Mouse (Mus musculus) liver, embryonic 16.5 days (tissue): ENCODE measurements around the gene Med8. TPM values are rescaled to one million over a fixed set of nuclear protein-coding genes. Genes with fewer than 3 reads are reported as not detected.

Experiments
- ATAC-seq: fragments of 200-750 bp; cut with Nextera tagmentation; 2 replicates; pipeline ENCODE4 v1.8.0; 2017; ENCODE audit warnings: low read depth, mild to moderate bottlenecking, moderate number of reproducible peaks, moderate library complexity
- H3K27ac ChIP-seq: fragments of 300-500 bp; sonication (generic); 2 replicates; pipeline ENCODE4 v1.5.1; 2014; ENCODE audit warnings: mild to moderate bottlenecking, low read length
- H3K27me3 ChIP-seq: fragments of 300-500 bp; sonication (generic); 2 replicates; pipeline ENCODE4 v1.6.1; 2014; ENCODE audit warnings: low read depth, low read length, mixed read lengths; ENCODE audit not compliant: control insufficient read depth, insufficient read depth
- H3K36me3 ChIP-seq: fragments of 300-500 bp; sonication (generic); 2 replicates; pipeline ENCODE4 v1.6.1; 2014; ENCODE audit warnings: mild to moderate bottlenecking; ENCODE audit not compliant: control insufficient read depth, insufficient read depth
- H3K4me1 ChIP-seq: fragments of 300-500 bp; sonication (generic); 2 replicates; pipeline ENCODE4 v1.6.1; 2014; ENCODE audit warnings: low read depth, low read length, mixed read lengths; ENCODE audit not compliant: control insufficient read depth
- H3K4me2 ChIP-seq: fragments of 300-500 bp; sonication (generic); 2 replicates; pipeline ENCODE4 v1.6.1; 2014; ENCODE audit warnings: low read depth, low read length, mixed read lengths
- H3K4me3 ChIP-seq: fragments of 300-500 bp; sonication (generic); 2 replicates; pipeline ENCODE4 v1.5.1; 2014; ENCODE audit warnings: low read depth, mild to moderate bottlenecking, low read length
- H3K9ac ChIP-seq: fragments of 300-500 bp; sonication (generic); 2 replicates; pipeline ENCODE4 v1.6.1; 2014; ENCODE audit warnings: low read depth, low read length
- H3K9me3 ChIP-seq: fragments of 300-500 bp; sonication (generic); replicated peaks from 2 replicates; pipeline ENCODE4 v1.6.1; 2016; ENCODE audit warnings: low read length; ENCODE audit not compliant: control insufficient read depth
- WGBS: fragments of 180-500 bp; shearing (Covaris S2); extraction: QIAGEN DNeasy Blood & Tissue Kit; methylation state at CpG from one replicate; pipeline ENCODE4 v1.1.7; 2014; ENCODE audit not compliant: insufficient replicate concordance; 5-methylcytosine and 5-hydroxymethylcytosine counted together
- polyA plus RNA-seq: library from polyadenylated mRNA; unstranded; fragments of >200 nt; fragmentation: Nextera tagmentation; extraction: Ambion mirVana; gene quantifications from 2 replicates; pipeline ENCODE4 v1.2.1, GENCODE M21; 2015

Med8 gene
- polyA plus RNA-seq, result 60.9 and 64.3 TPM in 2 replicates

DNA sequence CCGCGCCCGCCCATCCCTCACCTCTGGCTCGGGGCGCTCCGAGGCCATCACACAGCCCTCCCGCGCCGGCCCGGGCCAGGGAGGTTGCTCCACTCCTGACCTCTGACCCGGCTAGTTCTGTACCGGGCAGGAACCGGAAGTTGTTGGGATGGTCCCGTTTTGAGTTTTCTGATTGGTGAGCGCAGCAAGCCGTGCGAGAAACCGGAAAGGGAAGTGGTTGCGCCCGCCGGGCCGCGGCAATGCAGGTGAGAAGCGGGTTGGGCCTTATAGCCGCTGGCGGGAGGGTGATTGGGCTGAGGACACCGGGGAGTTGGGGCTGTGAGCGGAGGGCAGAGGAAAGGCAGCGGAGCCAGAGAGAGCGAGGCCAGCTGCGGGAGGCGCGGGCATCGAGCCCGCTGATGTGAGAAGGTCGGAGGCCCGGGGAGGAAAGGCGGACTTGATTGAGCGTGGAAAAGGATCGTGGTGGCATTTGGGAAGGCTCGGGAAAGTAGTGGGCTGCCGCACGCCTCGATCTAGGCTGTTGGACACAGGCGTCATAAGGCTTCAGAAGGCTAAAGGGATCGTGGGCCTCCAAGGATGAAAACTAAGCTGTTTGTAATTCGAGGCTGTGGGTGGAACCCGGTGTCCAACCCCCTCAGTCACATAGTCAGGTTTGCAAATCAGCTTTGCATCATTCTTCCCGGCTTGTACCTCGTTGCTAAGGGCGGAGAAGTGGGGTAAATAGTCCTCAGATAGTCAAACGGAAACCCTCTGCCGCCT is at the start of gene Med8, which contains the start of gene Szt2:
Gene Med8, plus strand, starts transcription at position 196 of the 759 bp plus-strand sequence.
Gene Szt2, minus strand, starts transcription at position 132 of the 759 bp plus-strand sequence.
- peak; percentile 99 for ATAC-seq
- WGBS, result 1% methylated on average over 53 of the region's 53 CpGs
- Histone ChIP-seq H3K4me1 (peaks cover 27% of the 10 kb centered on the region), H3K9ac (peak within 1 kb of the TSS; percentile 96), H3K27ac (peak within 1 kb of the TSS; percentile 83), H3K4me2 (peak within 1 kb of the TSS; percentile 78), H3K9me3 (no peaks in the 10 kb centered on the region), H3K36me3 (peaks cover 26% of the 10 kb centered on the region), H3K4me3 (peak within 1 kb of the TSS; percentile 98), H3K27me3 (no peaks in the 10 kb centered on the region)

DNA sequence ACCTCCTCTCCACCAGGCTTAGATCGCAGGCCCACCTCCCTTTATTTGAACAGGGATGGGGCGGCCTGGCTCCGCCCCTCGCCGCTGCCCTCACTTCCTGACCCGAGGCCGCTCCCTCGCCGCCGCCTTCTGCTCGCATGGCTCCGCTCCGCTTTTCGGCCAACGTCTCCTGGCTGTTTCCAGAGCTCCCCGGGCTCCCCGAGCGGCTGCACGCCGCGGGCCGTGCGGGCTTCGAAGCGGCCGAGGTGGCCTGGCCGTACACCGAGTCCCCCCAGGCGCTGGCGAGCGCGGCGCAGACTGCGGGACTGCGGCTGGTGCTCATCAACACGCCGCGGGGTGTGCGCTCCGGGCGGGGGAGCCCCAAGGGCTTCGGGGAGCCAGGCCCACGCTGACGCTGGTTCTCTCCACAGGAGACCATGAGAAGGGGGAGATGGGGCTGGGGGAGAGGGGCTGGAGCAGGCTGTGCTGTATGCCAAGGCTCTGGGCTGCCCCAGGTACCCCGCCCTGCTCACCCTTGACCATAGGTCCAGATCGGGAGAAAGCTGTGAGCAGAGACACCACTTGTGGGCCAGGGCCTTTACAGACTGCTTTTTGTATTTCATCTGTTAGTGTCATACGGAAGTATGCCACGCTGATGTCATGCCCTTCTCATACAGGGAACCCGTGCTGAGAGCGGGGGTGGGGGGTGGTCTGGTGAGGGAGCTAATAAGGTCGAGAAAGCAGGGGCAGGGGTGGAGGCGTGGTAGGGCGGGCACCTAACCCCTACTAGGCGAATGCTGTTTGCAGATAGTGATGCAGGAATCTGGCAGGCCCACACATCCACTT is 49.0 kb upstream of the Med8 start:
- H3K27me3 ChIP-seq, result no peaks in the 10 kb centered on the region
- peak overlapping the region; percentile 93 for H3K4me2 ChIP-seq
- peak overlapping the region; percentile 70 for H3K27ac ChIP-seq
- ATAC-seq, result peak; percentile 75
- no peaks in the 10 kb centered on the region for H3K9me3 ChIP-seq
- H3K4me1 ChIP-seq, result peaks cover 11% of the 10 kb centered on the region
- H3K4me3 ChIP-seq, result peak overlapping the region; percentile 72
- H3K36me3 ChIP-seq, result peaks cover 18% of the 10 kb centered on the region
- peak overlapping the region; percentile 75 for H3K9ac ChIP-seq
- WGBS, result under 1% methylated on average over 54 of the region's 54 CpGs

- H3K27ac ChIP-seq, result no peak overlapping the region
- H3K4me1 ChIP-seq, result peaks cover 11% of the 10 kb centered on the region
- H3K4me2 ChIP-seq, result no peak overlapping the region
- 80% methylated on average over 5 of the region's 5 CpGs for WGBS
- peaks cover 25% of the 10 kb centered on the region for H3K36me3 ChIP-seq
- H3K27me3 ChIP-seq, result no peaks in the 10 kb centered on the region
- no peak overlapping the region for H3K9ac ChIP-seq
- no peaks in the 10 kb centered on the region for H3K9me3 ChIP-seq
- no peak overlapping the region for H3K4me3 ChIP-seq
- ATAC-seq, result no peak
These were observed 47.7 kb upstream of the Med8 start for GRCm38 (mm10) chr4:118361451-118361850.

- Histone ChIP-seq H3K27me3 (no peaks in the 10 kb centered on the region), H3K27ac (no peak overlapping the region), H3K36me3 (peaks cover 25% of the 10 kb centered on the region), H3K4me2 (no peak overlapping the region), H3K9me3 (no peaks in the 10 kb centered on the region), H3K4me1 (peaks cover 11% of the 10 kb centered on the region), H3K9ac (no peak overlapping the region), H3K4me3 (no peak overlapping the region)
- 80% methylated on average over 6 of the region's 6 CpGs for WGBS
- ATAC-seq, result no peak
These were observed 46.3 kb upstream of the Med8 start for GRCm38 (mm10) chr4:118362879-118363278.

- no peak overlapping the region for H3K27ac ChIP-seq
- peaks cover 11% of the 10 kb centered on the region for H3K4me1 ChIP-seq
- no peak for ATAC-seq
- 93% methylated on average over 3 of the region's 3 CpGs for WGBS
- no peak overlapping the region for H3K4me2 ChIP-seq
- no peak overlapping the region for H3K4me3 ChIP-seq
- no peaks in the 10 kb centered on the region for H3K9me3 ChIP-seq
- H3K27me3 ChIP-seq, result no peaks in the 10 kb centered on the region
- peaks cover 25% of the 10 kb centered on the region for H3K36me3 ChIP-seq
- no peak overlapping the region for H3K9ac ChIP-seq
These were observed 45.2 kb upstream of the Med8 start for GRCm38 (mm10) chr4:118363985-118364384.

DNA sequence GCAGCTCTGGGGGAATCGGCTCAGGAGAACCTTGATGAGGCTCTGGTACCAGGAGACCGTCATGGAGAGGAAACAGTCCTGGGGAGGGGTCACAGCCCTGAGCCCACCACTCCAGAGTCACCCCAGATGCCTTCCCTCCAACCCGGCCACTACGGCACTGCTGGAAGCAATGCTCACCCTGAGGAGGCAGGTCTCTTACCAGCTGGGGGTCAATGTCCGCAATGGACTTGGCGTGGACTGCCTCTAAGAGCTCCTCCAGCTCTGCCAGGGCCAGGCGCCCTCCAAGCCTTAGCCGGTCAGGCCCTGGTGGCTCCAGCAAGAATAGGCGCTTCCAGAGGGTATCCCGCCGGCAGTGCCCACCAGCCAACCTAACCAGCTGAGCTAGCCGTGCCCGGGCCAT is 44.5 kb upstream of the Med8 start:
- Histone ChIP-seq H3K4me1 (peaks cover 10% of the 10 kb centered on the region), H3K9ac (no peak overlapping the region), H3K36me3 (peaks cover 25% of the 10 kb centered on the region), H3K27me3 (no peaks in the 10 kb centered on the region), H3K9me3 (no peaks in the 10 kb centered on the region), H3K4me2 (no peak overlapping the region), H3K27ac (no peak overlapping the region), H3K4me3 (no peak overlapping the region)
- 86% methylated on average over 13 of the region's 13 CpGs for WGBS
- ATAC-seq, result no peak

- H3K4me3 ChIP-seq, result no peak overlapping the region
- 81% methylated on average over 14 of the region's 14 CpGs for WGBS
These were observed 43.1 kb upstream of the Med8 start for GRCm38 (mm10) chr4:118365991-118366390.

DNA sequence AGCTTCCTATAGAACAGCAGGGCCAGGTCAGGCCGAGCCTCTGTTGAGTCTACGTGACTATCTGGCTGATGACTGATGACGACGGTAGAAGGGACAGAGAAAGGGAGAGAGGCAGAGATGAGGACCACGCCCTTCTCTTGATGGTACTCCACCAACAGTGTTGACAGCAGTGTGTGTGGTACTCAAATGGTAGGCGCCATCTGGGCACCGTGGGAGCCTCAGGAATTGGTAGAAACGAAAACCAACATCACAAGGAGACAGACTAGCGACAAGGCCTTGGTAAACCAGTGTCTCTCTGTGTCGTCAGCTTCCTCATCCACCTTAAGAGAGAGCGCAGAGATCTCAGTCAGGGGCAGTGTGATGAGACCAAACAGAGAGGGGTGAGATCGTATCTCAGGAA is 41.6 kb upstream of the Med8 start:
- Histone ChIP-seq H3K4me3 (no peak overlapping the region), H3K9me3 (no peaks in the 10 kb centered on the region), H3K36me3 (peaks cover 32% of the 10 kb centered on the region), H3K27ac (no peak overlapping the region), H3K4me1 (no peaks in the 10 kb centered on the region), H3K9ac (no peak overlapping the region), H3K27me3 (no peaks in the 10 kb centered on the region), H3K4me2 (no peak overlapping the region)
- no peak for ATAC-seq
- 73% methylated on average over 12 of the region's 12 CpGs for WGBS

More at GRCm38 (mm10) chr4:118365991-118366390, 43.1 kb upstream of the Med8 start:
- H3K9ac ChIP-seq, result no peak overlapping the region
- ATAC-seq, result no peak
- peaks cover 25% of the 10 kb centered on the region for H3K36me3 ChIP-seq
- H3K27ac ChIP-seq, result no peak overlapping the region
- no peaks in the 10 kb centered on the region for H3K27me3 ChIP-seq
- no peaks in the 10 kb centered on the region for H3K9me3 ChIP-seq
- peaks cover under 1% of the 10 kb centered on the region; the same call in 1 of the 2 replicates for H3K4me1 ChIP-seq
- H3K4me2 ChIP-seq, result no peak overlapping the region

GRCm38 (mm10) chr4:118368616-118369015 is 40.5 kb upstream of the Med8 start:
- Histone ChIP-seq H3K27ac (no peak overlapping the region), H3K4me3 (no peak overlapping the region), H3K9ac (no peak overlapping the region), H3K27me3 (no peaks in the 10 kb centered on the region), H3K4me1 (no peaks in the 10 kb centered on the region), H3K4me2 (no peak overlapping the region), H3K9me3 (no peaks in the 10 kb centered on the region), H3K36me3 (peaks cover 27% of the 10 kb centered on the region)
- ATAC-seq, result no peak
- 80% methylated on average over 3 of the region's 3 CpGs for WGBS
